Mouse (Mus musculus) adrenal gland, adult 18-20 months (tissue): ENCODE measurements around the gene Otoa. TPM values are rescaled to one million over a fixed set of nuclear protein-coding genes. Genes with fewer than 3 reads are reported as not detected.

Experiments used
- DNase-seq, 2 experiments: peaks; one replicate each; pipeline ENCODE4 v3.0.0; 2021 to 2022; ENCODE audit warnings: low spot score in 2 of 2
- total RNA-seq, 2 experiments: library from RNA; stranded (reverse); gene quantifications; 1 replicate in 1 of 2; 2 replicates in 1 of 2; pipeline ENCODE4 v1.2.3; 2021

Gene Otoa
- total RNA-seq, 2 experiments from 2014 or later = 0.26 to 1.0 TPM

DNA sequence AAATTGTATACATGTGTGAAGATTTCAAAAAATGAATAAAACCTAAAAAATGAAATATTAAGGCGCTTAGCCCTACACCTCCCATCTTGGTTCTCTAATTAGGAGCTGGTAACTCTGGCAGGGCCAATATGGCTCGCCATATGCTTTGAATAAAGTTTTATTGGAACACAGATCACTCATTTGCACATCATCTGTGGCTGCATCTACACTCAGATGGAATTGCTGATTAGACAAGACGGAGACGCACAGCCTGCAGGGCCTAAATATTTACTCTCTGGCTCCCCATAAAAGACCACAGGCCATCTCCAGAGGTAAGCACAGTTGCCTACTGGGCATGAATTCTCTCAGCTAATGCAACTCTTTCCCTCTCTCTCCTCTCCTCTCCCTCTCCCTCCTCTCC is 130.4 kb downstream of the Otoa start:
- no peak for DNase-seq

Other genes starting within 250 kb of the Otoa start
- gene Eef2k, start 238.8 kb upstream of the Otoa start, total RNA-seq = 10 to 100 TPM; 20.9 to 22.4 TPM
- 10 to 100 TPM; 20.8 to 23.5 TPM for gene Polr3e, start 163.9 kb upstream of the Otoa start, total RNA-seq
- gene Cdr2, start 99.3 kb upstream of the Otoa start, total RNA-seq = 10 to 100 TPM in 1 of 2 experiments, 1 to 10 TPM in 1; 8.6 to 19.6 TPM
- not detected for gene Mfsd13b, start 99.1 kb upstream of the Otoa start, total RNA-seq
- gene Mettl9, start 47.2 kb upstream of the Otoa start, total RNA-seq = 100 to 1,000 TPM in 1 of 2 experiments, 10 to 100 TPM in 1; 93.2 to 111 TPM
- 1 to 10 TPM; 2.5 to 4.1 TPM for gene Igsf6, start 7.1 kb upstream of the Otoa start, total RNA-seq